Mouse (Mus musculus) natural killer cell, adult 2 months (primary cell): ENCODE measurements around the gene Mocs1.
"Not testable (repeated sequence)": the region's sequence is repeated elsewhere in the genome, so short reads cannot be mapped to it uniquely, and the experiment has no call there.

Source experiments
- DNase-seq, 2 experiments: peaks; one replicate each; pipeline ENCODE4 v3.0.0; 2022; ENCODE audit warnings: low spot score in 2 of 2

The Mocs1 gene

DNA sequence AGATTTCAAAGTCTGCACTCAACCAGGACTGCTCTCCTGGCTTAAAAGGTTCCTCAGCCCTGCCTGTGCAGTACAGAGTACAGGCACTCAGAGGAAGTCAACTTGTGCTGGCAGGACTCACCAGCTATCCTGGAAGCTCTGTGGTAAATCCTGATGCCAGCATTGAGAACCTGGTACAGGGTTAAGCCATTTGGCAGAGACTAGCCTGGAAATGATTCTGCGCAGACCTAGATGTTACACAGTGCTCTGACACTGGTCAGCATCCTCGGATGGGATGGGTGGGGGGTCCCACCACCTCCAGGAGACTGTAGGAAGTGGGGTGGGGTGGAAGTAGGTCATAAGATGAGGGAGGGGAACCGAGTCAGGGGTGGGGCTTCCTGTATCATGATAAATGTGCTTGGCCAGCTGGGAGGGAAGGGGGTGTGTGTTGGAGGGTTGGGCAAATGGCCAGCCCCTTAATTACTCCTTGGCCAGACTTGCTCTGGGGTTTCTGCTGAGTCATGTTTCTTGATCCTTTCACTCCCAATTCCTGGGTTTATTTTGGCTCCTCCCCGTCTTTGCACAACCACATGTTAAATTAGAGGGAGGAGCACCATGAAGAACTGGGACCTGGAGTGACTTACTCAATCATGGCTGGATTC, 4.0 kb downstream of the Mocs1 start:
- no peak for DNase-seq

DNA sequence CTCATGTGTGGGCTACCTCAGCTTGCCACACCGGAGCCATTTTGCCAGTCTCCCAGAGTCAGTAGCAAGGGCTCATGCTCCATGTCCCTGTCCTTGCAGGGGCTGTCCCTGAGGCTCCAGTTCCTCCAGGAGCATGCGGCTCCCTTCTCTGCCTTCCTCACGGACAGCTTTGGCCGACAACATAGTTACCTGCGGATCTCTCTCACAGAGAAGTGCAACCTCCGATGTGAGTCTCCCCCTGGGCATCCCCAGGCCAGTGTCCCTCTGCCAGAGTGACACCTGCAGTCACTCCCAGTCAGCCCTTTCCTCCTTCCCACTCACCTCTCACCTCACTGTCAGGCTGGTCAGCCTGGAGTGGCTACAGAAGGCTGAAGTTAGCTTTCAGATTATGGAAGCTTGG, 4.9 kb downstream of the Mocs1 start:
- DNase-seq, result no peak

DNA sequence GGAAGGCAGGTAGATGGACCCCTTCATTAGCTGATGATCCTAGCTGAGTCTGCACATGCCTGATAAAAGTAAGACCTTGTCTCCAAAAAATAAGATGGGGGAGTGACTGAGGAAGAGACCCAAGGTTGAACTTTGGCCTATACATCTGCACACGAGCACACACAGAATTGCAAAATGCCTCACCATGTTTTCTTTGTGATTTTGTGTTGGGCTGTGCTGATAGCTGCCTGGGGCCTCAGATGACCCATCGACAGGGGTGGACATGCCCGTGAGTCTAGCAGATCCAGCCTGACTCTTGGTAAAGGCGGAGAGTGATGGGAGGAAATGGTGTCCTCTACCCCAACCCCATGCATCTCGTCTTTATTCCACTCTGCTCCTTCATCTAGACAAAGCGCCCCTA, 6.1 kb downstream of the Mocs1 start:
- no peak for DNase-seq

DNA sequence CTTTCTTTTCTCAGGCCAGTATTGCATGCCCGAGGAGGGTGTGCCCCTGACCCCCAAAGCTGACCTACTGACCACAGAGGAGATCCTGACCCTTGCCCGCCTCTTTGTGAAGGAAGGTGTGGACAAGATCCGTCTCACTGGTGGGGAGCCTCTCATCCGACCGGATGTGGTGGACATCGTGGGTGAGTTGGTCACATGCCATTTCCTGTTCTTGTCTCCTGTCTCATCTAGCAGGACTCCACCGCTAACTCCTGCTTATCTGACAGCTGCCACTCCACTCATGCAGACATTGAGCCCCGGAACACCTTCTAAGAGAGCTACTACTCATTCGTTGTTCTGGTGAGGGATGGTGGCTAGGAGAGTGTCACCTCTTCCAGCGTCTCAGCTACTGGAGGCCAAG, 6.9 kb downstream of the Mocs1 start:
- peak; percentile 15 to 33 for DNase-seq

DNA sequence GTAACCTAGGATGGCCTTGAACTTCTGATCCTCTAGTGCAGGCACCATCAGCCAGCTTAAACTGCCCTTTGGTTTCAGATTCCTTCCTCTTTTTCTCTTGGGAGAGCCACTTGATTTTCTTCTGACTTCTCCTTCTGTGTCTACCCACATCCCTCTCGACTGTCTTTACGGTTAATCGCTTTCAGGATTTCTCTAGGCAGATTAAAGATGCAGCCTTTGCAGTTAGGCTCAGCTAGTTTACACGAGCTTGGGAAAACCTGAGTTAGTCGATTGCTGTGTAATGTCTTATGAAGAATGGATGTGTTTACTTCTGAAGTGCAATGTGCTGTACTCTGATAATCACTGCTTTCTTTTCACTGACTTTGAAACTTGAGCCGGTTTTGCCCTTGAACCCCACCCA, 8.5 kb downstream of the Mocs1 start:
- no peak for DNase-seq

DNA sequence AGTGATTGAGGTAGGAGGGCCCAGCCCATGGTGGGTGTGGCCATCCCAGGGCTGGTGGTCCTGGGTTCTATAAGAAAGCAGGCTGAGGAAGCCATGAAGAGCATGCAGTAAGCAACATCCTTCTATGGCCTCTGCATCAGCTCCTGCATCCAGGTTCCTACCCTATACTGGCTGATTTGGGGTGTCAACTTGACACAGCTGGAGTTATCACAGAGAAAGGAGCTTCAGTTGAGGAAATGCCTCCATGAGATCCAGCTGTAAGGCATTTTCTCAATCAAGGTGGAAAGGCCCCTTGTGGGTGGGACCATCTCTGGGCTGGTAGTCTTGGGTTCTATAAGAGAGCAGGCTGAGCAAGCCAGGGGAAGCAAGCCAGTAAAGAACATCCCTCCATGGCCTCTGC, 9.1 kb downstream of the Mocs1 start:
- not testable (repeated sequence) for DNase-seq

DNA sequence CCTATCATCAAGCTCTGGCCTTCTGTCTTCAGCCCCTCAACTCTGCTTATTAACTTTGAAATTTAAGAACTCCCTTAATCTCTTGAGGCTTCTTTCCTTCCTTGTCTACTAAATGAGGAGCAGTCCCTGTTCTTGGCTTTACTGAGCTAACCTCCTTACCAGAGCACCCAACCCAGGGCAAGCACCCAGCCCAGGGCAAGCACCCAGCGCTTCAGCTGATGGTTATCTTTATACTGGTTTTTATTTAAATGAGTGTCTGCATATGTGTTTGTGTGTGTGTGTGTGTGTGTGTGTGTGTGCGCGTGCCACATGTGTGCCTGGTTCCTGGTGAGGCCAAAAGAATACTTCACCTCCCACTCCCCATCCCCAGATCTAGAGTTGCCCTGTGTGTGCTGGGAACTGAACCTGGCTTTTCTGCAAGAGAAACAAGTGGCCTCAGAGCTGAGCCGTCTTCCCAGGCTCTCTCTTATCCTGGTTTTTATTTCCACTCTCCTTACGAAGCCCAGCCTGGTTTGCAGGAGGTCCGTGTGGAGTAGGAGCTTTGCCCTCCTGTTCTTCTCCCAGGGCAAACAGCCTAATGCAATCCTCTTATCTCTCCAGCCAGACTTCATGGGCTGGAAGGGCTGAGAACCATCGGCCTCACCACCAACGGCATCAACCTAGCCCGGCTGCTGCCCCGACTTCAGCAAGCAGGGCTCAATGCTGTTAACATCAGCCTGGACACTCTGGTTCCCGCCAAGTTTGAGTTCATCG, 10.8 kb downstream of the Mocs1 start:
- no peak for DNase-seq

DNA sequence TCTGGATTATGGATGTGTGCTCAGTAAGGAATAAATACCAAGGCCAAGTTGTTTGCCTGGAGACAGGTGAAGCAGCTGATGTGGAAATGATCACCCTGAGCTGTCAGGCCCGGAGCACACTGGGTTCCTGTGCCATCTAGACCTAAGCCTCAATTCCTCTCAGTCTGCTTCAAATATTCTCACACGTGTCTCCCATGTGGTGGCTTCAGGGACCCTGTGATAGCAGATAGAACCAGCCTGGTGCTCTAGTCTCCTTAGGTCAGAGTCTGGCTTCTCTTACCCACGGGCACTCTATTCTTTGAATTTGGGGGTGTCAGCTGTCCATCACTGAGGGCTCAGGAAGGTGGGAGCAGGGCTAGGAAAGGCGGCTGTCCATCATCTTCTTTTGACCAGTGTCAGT, 11.5 kb downstream of the Mocs1 start:
- no peak for DNase-seq

DNA sequence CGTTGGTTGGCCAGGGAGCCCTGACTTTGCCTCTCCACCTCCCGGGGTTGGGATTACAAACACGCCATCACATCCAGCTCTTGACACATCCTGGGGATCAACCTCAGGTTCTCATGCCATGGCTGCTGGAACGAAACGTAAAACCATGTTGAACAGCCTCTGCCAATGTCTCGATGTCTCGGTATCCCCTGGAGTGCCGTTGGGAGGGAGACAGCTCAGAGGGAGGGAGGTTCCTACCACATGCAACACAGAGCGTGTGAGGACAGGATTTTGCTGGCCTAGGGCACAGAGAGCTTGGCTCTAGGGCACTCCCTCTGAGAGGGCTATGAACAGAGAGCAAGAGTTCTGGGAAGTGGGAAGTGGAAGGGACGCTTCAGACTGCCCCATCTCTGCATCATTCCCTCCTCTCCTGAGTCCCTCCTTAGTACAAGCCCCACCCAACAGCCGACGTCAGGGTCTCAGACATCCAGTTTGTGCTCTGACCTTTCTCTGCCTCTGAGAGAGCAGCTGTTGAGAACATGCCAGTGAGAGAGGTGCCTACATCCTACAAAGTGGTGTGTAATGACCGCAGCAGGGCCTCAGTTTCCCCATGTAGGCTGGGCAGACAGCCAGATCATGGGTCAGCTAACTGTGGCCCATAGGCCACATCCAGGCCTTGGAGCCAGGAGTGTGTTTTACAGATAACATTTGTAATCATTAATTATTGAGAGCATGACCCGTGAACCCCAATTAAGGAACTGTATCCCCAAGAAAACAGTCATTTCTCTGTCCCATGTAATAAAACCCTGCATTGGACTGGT, 12.4 kb downstream of the Mocs1 start:
- DNase-seq, result no peak

DNA sequence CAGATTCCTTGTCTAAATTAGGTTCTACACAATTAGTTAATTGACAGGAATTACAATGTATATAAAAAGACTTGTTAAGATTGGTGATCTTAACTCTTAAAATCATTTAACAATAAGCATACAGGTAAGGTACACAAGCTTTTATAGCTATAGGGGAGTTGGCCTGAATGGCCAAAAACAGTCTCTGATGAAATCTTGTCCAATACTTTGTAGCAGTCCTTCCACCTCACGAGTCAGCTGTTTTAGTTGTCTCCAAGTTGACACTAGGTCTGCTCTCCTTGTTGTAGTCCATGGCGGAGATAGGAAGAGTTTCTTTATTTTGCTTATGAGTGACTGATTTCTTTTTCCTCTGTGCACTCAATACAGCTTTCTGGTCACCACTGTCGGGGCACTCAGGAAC, 14.7 kb downstream of the Mocs1 start:
- peak; percentile 8 to 14 for DNase-seq

DNA sequence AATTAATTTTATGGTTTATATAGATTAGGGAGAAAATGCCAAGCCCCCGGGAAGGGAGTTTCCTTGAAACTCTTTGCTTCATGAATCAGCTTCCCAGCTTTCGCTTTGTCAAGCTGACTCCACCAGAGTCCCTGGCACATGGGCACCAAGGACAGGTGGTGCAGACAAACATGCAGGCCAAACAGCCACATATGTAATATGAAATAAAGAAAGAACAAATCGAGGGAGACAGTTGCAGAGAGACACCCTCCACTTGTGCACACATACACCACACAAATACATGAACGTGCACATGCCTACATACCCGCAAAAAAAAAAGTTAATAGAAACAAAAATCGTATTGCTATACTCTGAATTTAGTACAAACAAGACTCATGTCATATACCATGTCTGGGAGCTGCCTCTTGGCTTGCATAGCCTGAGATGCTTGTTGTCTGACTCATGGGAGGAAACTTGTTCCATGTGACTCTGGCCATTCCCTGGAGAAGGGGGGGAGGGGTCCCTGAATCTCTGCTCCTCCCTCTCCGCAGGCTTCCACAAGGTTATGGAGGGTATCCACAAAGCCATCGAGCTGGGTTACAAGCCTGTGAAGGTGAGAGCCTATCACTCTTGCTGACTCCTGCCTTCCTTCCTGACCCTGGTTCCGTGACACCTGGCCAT, 20.5 kb downstream of the Mocs1 start:
- no peak for DNase-seq

DNA sequence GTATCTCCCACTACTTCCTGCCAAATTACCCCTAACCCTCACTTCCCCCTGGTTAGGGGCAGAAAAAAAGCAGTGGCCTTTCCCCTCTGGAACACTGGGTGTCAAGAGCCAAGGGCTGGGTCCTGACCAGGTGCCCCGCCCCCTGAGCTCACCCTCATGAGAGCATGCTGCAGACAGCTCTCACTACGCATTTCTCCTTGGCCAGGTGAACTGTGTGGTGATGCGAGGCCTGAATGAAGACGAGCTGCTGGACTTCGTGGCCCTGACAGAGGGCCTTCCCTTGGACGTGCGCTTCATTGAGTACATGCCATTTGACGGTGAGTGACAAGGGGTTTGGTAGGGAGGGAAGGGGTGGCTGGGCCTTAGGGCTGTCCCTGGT, 21.1 kb downstream of the Mocs1 start:
- DNase-seq, result no peak

DNA sequence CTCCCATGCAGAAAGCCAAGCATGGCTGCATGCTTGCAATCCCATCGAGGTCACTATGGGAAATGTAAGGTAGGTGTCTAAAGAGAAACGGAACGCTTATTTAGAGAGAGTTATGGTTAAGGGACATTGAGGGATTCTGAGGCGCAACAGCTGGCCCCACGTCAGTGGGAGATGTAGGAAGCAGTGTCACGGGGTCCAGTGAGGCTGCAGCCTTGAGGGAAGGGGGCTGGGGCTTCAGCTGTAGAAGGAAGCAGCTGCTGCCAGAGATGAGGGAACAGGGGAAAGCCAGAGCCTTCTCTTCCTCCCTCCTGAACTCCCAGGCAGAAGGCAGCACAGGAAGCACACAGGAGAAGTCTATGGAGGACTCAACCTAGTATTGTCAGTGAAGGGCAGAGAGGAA, 22.8 kb downstream of the Mocs1 start:
- no peak for DNase-seq

DNA sequence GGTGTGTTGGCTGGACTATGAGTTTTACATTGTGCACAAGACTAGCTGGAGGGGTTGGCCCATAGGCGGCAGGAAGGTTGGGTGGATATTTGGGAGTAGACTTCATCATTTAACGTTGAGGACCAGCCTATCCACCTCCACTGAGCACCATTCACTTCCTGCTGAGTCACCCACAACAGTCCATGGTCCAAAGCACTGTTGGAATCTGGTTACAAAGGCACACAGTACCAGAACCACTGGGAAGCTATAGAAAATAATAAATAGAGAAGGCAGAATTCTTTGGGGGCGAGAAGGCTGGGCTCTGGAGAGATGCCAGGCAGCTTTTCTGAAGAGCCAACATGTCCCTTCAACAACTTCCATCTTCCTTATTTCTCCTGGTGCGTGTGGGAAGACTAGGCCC, 28.2 kb downstream of the Mocs1 start:
- DNase-seq, result no peak

DNA sequence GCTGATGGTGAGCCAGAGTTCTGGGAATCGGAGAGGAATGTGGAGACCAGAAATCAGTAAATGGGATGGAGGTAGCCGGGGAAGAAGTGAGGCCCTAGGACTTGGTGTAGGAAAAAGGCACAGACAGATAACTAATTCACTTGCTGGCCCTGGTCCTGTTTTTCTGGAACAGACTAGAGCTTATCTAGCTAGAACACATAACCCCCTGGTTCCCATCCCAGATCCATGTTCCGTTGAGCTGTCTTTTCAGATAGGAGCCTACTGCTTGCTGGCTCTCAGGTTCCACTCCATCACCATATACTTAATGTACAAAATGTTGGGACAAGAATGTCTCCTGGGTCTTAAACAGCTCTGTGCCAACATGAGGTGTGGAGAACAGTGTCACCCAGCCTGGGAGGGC, 29.7 kb downstream of the Mocs1 start:
- no peak for DNase-seq

DNA sequence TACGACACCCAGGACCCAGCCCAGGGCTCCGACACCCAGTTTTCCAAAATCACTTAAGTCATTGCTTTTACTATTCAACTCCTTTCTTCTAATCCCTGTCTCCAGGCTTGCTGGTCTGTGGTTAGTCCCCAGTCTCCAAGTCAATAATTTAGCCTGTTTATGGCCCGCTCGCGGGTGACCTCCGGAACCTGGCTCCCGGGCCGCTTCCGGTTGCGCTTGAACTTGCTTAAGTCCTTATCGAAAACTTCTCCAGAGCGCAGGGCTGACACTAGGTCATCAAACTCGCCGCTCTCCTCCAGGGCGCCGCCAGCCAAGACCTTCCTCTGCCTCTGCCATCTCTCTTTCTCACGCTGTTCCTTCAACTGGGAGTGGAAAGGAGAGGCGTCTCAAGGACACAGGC, 30.2 kb downstream of the Mocs1 start:
- no peak for DNase-seq

DNA sequence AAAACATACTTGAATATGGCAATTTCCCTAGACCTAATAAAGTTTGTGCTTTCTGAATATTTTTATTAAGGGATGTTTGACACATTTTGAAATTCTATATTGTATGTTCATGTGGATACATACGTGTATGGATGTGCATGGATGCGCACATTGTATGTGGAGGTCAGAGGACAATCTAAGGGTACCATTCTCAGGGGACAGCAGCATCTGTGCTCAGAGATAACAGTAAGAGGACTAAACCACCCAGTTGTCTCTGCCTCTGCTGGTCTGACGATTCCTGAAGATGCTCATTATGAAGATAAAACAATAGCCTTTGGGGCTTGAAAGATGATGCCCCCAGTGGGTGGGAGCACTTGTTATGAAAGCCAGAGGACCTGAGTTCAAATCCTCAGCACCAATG, 36.7 kb downstream of the Mocs1 start:
- DNase-seq, result no peak

DNA sequence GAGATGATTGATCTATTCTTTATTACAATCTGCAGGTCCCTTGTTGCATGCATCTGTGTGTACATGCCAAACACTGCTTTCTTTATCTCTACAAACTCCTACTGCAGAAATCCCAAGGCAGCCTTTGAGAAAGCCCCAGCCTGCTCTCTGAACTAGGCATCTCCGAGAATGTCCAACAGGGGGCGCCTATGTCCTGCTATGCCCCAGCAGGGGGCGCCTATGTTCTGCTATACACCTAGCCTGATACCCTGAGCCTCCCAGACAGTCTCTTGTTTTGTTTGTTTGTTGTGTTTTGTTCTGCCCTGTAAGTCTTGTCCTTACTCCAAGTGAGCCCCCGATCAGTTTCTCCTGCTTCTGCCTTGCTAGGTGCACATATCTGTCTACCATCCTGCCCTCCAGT, 40.1 kb downstream of the Mocs1 start:
- DNase-seq, result peak; percentile 11 to 13

DNA sequence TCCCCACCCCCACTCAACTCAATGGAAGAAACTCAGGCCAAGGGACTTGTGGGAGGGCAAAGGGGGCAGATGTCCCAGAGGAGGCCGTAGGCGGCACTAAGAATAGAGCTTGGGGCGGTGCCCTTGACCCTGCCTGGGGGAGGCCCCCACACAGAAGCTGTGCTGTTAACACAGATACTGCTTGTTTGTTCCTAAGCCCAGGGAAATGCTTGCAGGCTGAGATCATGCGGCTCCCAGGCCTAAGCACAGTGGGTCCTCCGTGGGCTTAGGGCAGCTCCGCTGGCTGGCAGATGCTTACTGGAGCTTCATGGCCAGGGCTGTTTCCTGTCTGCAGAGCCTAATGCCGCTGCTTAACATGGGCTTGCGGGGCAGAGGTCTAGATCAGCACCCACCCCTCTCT, 44.5 kb downstream of the Mocs1 start:
- DNase-seq, result no peak

DNA sequence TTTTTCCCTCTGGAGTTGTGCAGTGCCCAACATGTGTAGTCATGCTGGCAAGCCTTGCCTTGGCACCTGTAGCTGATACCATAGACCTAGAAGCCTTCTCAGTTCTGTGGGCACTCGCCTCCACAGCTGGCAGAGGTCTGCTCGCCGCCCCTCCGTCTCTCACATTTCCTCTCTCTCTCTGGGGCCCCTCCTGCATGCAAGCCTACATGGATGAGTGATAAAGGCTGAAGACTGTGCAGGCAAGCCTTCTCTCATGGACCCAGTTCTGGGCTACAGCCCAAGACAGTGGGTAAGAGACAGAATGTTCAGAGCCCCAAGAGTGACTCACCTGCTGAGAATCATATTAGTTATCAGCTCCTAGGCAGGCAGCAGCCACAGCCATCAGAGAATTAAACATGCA, 45.9 kb downstream of the Mocs1 start:
- no peak for DNase-seq

DNA sequence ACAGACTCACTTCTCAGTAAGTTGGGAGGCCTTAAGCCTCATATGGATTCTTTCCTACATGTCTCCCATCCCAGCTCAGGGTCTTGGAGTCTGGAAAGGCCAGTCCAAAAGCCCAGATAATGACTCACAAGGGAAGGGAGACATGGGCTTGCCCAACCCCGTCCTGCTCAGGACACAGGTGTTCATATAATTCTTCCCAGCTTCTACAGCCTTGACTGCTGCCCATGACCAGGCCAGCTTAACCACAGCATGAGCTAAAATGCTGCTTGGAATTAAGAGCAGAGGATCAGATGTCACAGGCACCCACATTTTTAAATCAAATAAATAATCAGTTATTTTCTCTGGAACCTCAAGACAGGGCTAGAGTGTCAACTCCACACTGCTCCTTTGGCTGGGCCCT, 47.0 kb downstream of the Mocs1 start:
- no peak for DNase-seq

DNA sequence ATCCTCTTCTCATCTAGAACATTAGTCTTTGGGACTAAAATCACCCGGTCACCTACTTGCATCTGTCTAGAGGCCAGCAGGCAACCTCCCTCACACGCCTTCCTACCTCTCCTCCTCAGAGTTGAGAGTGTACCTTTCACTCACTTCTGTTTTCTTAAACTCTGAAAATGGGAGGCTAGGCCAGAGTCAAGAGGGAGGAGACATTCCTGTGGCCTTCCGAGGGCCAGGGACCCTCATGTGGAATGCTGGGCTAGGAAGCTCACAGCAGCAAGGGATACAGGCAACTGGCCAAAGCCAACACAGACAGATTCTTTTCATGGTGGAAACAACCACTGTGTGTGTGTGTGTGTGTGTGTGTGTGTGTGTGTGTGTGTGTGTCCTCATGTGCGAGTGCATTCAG, 49.2 kb downstream of the Mocs1 start:
- no peak for DNase-seq

DNA sequence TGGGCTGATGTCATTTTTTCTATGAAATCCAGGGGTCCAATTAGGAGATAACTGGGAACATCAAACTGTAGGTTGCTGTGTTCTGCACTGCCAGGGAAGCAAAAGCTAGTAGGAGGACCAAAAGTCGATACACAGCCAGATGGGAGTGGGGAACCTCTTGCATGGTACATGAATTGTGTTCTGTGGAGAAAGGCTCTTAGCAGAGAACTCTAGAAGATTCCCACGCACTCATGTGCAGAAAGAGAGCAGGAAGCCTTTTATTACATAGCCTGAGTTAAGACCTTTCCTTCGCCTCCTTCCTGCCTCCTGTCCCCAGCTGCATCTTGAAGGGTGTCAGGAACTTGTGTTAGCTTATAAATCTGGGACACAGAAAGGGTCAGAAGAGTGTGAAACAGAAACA, 53.7 kb downstream of the Mocs1 start:
- DNase-seq, result no peak
